Mouse (Mus musculus): ENCODE data around the gene Rgsl1. TPM values are rescaled to one million over a fixed set of nuclear protein-coding genes. Genes with fewer than 3 reads are reported as not detected.

Rgsl1 gene
- polyA plus RNA-seq, 1 experiment from 2014 or later, result 0.04 TPM

DNA sequence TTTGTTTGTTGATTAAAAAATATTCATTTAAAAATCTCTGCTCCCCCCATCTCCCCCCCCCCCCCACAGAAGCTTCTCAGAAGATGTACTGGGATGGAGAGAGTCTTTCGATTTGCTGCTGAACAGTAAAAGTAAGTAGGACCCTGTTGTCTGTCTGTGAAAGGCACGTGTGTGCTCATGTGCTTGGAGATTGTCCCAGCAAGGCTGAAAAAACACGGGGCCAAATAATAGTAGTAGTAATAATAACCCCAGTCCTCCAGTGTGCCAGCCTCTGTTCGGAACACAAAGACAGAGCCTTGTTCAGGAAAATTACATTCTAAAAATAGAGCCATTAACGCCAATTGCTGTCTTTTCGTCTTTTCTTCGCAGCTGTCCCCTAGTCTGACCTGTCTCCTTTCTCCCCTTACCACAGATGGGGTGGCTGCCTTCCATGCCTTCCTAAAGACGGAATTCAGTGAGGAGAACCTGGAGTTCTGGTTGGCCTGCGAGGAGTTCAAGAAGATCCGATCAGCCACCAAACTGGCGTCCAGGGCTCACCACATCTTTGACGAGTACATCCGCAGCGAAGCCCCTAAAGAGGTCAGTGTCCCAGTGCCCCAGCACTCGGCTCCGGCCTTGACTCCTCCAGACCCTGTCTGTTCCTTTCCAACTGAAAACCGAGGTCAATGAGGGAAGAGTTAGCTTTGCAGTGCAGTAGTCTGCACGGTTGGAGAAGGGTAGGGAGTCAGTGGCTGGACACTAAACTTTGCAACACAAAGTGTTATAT is 102.2 kb downstream of the Rgsl1 start:
- H3K9ac ChIP-seq (ENCODE audit: low read depth, low read length), result no peak overlapping the region
- H3K27me3 ChIP-seq (replicated peaks; ENCODE audit: control insufficient read depth, insufficient read depth, low read length), result peaks cover 33% of the 10 kb centered on the region
- H3K4me1 ChIP-seq (replicated peaks; ENCODE audit: control insufficient read depth, insufficient read depth, low read length), result no peaks in the 10 kb centered on the region
- H3K9me3 ChIP-seq (ENCODE audit: control insufficient read depth), result no peaks in the 10 kb centered on the region
- peak overlapping the region; percentile 67 for H3K4me2 ChIP-seq (replicated peaks; ENCODE audit: low read depth)
- TF ChIP-seq CTCF (IDR thresholded peaks at IDR 0.05; ENCODE audit: low read depth), result no peak
- H3K36me3 ChIP-seq (ENCODE audit: control insufficient read depth, insufficient read depth), result no peaks in the 10 kb centered on the region
- H3K4me3 ChIP-seq (ENCODE audit: low read depth, low read length), result no peak overlapping the region
- no peak overlapping the region for H3K27ac ChIP-seq (ENCODE audit: low read depth, low read length)
- ATAC-seq, result no peak
- 71% methylated on average over 18 of the region's 18 CpGs for WGBS

GRCm38 (mm10) chr1:153740775-153741400 is 103.1 kb downstream of the Rgsl1 start:
- H3K36me3 ChIP-seq (ENCODE audit: control insufficient read depth, insufficient read depth), result no peaks in the 10 kb centered on the region
- no peaks in the 10 kb centered on the region for H3K9me3 ChIP-seq (ENCODE audit: control insufficient read depth)
- no peaks in the 10 kb centered on the region for H3K4me1 ChIP-seq (replicated peaks; ENCODE audit: control insufficient read depth, insufficient read depth, low read length)
- WGBS, result 42% methylated on average over 12 of the region's 12 CpGs
- peak overlapping the region; percentile 67 for H3K4me2 ChIP-seq (replicated peaks; ENCODE audit: low read depth)
- H3K9ac ChIP-seq (ENCODE audit: low read depth, low read length), result no peak overlapping the region; the same call in 1 of the 2 replicates
- no peak for TF ChIP-seq CTCF (IDR thresholded peaks at IDR 0.05; ENCODE audit: low read depth)
- peaks cover 33% of the 10 kb centered on the region for H3K27me3 ChIP-seq (replicated peaks; ENCODE audit: control insufficient read depth, insufficient read depth, low read length)
- no peak for ATAC-seq
- H3K4me3 ChIP-seq (ENCODE audit: low read depth, low read length), result peak overlapping the region; percentile 38
- H3K27ac ChIP-seq (ENCODE audit: low read depth, low read length), result no peak overlapping the region

DNA sequence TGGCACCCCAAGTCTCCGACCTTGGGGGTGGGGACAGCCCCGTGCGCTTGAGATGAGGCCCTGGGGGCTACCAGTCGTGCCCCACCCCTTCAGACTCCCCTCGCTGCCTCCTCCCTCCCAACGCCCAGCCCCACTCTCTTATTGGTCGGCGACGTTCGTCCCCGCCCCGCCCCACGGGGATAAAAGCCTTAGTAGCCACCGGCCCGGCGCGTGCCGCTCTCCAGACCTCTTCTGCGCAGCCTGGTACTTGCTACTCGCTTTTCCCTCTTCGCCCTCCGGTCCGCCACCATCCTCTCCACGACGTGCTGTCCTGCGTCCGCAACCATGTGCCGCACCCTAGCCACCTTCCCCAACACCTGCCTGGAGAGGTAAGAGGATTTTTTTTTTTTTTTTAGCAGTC is 103.8 kb downstream of the Rgsl1 start, which contains the start of gene Rgs16:
Gene Rgs16, plus strand, starts transcription at position 205 of the 400 bp plus-strand sequence.
- Histone ChIP-seq H3K9me3 (ENCODE audit: control insufficient read depth) (no peaks in the 10 kb centered on the region), H3K27ac (ENCODE audit: low read depth, low read length) (no peak within 1 kb of the TSS), H3K4me2 (replicated peaks; ENCODE audit: low read depth) (peak within 1 kb of the TSS; percentile 67), H3K36me3 (ENCODE audit: control insufficient read depth, insufficient read depth) (no peaks in the 10 kb centered on the region), H3K9ac (ENCODE audit: low read depth, low read length) (peak within 1 kb of the TSS; percentile 31), H3K4me1 (replicated peaks; ENCODE audit: control insufficient read depth, insufficient read depth, low read length) (no peaks in the 10 kb centered on the region), H3K4me3 (ENCODE audit: low read depth, low read length) (peak within 1 kb of the TSS; percentile 38), H3K27me3 (replicated peaks; ENCODE audit: control insufficient read depth, insufficient read depth, low read length) (peaks cover 33% of the 10 kb centered on the region)
- peak; percentile 50; the same call in 1 of the 2 replicates for ATAC-seq
- no peak for TF ChIP-seq CTCF (IDR thresholded peaks at IDR 0.05; ENCODE audit: low read depth)
- WGBS, result 2% methylated on average over 28 of the region's 28 CpGs

DNA sequence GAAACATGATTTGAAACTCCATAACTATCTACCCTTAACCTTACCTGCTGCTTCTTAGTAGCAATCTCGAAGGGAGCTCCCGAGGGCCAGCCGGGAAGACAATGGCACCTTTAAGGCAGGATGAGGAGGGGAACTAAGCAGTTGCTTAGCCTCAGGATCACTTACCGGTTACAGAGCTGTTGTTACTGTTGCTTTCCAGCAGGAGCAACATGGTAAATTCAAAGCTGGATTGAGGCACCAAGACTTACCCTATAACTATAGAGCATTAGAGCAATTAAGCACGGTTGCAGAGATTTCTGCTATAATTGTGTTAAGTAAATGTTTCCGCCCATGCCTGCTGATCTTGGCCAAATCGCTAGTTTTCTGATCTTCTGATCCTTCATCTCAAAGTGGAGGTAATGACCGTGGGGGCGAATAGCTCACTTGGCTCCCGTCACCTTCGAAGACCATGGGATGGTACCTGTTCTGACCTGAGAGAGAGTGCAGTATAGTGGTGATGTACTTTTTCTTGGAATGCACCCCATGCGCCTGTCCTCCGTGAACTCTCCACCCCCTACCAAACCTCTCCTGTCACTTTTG is 104.4 kb downstream of the Rgsl1 start:
- H3K9me3 ChIP-seq (ENCODE audit: control insufficient read depth), result no peaks in the 10 kb centered on the region
- peak overlapping the region; percentile 38 for H3K4me3 ChIP-seq (ENCODE audit: low read depth, low read length)
- ATAC-seq, result no peak
- 17% methylated on average over 13 of the region's 13 CpGs for WGBS
- no peaks in the 10 kb centered on the region for H3K36me3 ChIP-seq (ENCODE audit: control insufficient read depth, insufficient read depth)
- peaks cover 33% of the 10 kb centered on the region for H3K27me3 ChIP-seq (replicated peaks; ENCODE audit: control insufficient read depth, insufficient read depth, low read length)
- H3K4me2 ChIP-seq (replicated peaks; ENCODE audit: low read depth), result peak overlapping the region; percentile 67
- no peak for TF ChIP-seq CTCF (IDR thresholded peaks at IDR 0.05; ENCODE audit: low read depth)
- no peaks in the 10 kb centered on the region for H3K4me1 ChIP-seq (replicated peaks; ENCODE audit: control insufficient read depth, insufficient read depth, low read length)
- no peak overlapping the region for H3K9ac ChIP-seq (ENCODE audit: low read depth, low read length)
- H3K27ac ChIP-seq (ENCODE audit: low read depth, low read length), result no peak overlapping the region

DNA sequence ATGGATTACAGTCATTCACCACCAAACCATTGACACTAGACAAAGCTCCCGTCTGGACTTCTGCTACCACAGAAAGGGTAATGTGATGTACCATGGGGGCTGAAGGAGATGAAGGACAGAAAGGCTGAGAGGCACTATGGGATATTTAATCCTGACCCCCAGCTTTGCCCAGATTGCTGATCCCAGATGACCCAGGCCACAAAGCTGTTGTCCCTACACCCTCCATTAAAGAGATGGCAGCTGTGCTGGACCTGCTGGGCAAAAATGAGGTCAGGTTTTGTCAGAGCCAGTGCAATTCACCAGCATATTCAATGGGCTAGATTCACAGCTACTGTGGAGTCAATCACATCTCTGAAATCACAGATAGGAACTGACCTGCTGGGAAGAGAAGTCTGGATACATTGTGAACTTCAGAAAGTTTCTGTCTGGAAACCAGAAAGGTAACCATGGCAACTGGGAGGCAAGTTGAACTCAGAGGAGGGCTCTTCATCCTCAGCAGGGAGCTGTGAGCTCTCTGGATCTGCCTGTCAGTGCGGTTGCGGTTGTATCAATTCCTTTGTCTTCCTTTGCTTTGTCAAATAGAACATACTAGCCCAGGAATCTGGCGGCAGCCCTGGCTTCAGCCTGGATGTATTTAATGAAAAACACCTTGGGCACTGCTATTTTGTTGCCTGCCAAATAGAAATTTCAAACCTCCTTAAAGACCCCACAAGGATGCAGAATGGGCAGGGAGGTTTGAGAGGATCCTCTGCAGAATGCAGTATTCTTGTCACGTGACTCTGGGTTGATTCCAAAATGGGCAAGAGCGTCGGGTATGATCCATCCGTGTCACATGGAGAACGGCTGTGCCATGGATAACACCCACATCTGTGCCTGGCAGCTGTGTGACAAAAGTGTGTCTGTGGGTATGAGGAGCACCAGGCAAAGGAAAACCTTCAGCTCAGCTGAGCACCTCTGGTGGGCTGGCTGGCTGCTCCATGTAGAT is 106.5 kb downstream of the Rgsl1 start:
- Histone ChIP-seq H3K4me1 (replicated peaks; ENCODE audit: control insufficient read depth, insufficient read depth, low read length) (no peaks in the 10 kb centered on the region), H3K27ac (ENCODE audit: low read depth, low read length) (no peak overlapping the region), H3K4me2 (replicated peaks; ENCODE audit: low read depth) (no peak overlapping the region), H3K36me3 (ENCODE audit: control insufficient read depth, insufficient read depth) (no peaks in the 10 kb centered on the region), H3K9me3 (ENCODE audit: control insufficient read depth) (no peaks in the 10 kb centered on the region), H3K9ac (ENCODE audit: low read depth, low read length) (no peak overlapping the region), H3K4me3 (ENCODE audit: low read depth, low read length) (no peak overlapping the region), H3K27me3 (replicated peaks; ENCODE audit: control insufficient read depth, insufficient read depth, low read length) (peaks cover 33% of the 10 kb centered on the region)
- TF ChIP-seq CTCF (IDR thresholded peaks at IDR 0.05; ENCODE audit: low read depth), result no peak
- ATAC-seq, result no peak
- 60% methylated on average over 9 of the region's 9 CpGs for WGBS

Measured in intestine, postnatal 0 days (tissue).